12 mouse cellular contexts compared by ENCODE assay signal in the genomic region with DNA sequence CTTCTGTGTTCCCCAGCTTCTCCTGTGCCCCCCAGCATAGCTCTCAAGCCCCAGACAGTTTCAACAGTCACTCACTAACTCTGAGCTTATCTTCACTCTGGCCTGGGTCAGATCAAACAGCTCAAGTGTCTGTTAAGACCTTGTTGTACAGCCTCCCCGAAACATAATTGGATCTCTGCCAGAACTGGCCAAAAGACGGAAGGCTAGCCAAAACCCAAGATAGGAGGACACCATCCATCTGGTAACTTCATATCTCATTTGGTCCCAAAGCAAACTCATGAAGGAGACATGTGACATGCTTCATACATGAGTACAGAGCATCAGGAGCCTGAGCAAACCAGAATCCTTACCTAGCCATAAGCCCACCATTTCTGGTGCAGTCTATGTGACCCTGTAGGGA. TPM values are rescaled to one million over a fixed set of nuclear protein-coding genes. Genes with fewer than 3 reads are reported as not detected.
DNase-seq lines count a peak whose midpoint lies in the region; ATAC-seq lines count a peak whose summit lies in the region.
"Had no signal": no experiment of that assay in that cellular context is flagged by ENCODE, and none has a peak within 500 bp of the region (broad histone marks: within the 10 kb centered on the region; RNA-seq: fewer than 3 reads in every experiment).

No protein-coding gene starts in this region.

- H3K27me3 ChIP-seq in heart, embryonic 11.5 days (ENCODE audit: control insufficient read depth, insufficient read depth, low read length): peaks cover 17% of the 10 kb centered on the region; the same call in 1 of the 2 replicates

- intact Hi-C loops in heart, postnatal 36 days (cut with DNase I): loop anchor here (2.0 to 10.0 kb wide), 4 partner anchors 79 to 307 kb away; partner anchors contain the start of genes Dstyk, Elk4, Rbbp5 and Tmcc2

- H3K4me2 ChIP-seq in heart, embryonic 11.5 days: peak overlapping the region; percentile 27
- H3K4me2 ChIP-seq: embryonic facial prominence, embryonic 13.5 days; hindbrain, embryonic 13.5 days; liver, embryonic 13.5 days had no signal

- whole genome bisulfite sequencing in heart, embryonic 11.5 days (ENCODE audit: insufficient replicate concordance): 13% methylated on average over 2 of the region's 2 CpGs

- H3K36me3 ChIP-seq in heart, embryonic 11.5 days (ENCODE audit: control insufficient read depth, insufficient read depth, low read length): no peaks in the 10 kb centered on the region
- H3K36me3 ChIP-seq: embryonic facial prominence, embryonic 13.5 days; hindbrain, embryonic 13.5 days; liver, embryonic 13.5 days had no signal

- no peak for ATAC-seq in heart, embryonic 11.5 days (replicated peaks; ENCODE audit: insufficient number of reproducible peaks, low FRiP score, low TSS enrichment)
- ATAC-seq in megakaryocyte progenitor cell, adult 5-6 weeks (replicated peaks; ENCODE audit: poor library complexity): peak; percentile 20
- ATAC-seq in megakaryocyte, adult 5-6 weeks (ENCODE audit: poor library complexity, severe bottlenecking): no peak
- ATAC-seq: intestine, embryonic 16.5 days had no signal

- H3K27ac ChIP-seq in heart, embryonic 11.5 days (ENCODE audit: low read depth, low read length): peak overlapping the region; percentile 66
- H3K27ac ChIP-seq: embryonic facial prominence, embryonic 13.5 days; hindbrain, embryonic 13.5 days; liver, embryonic 13.5 days had no signal

- no peak overlapping the region for H3K4me3 ChIP-seq in heart, embryonic 11.5 days (ENCODE audit: low read depth, low read length)
- H3K4me3 ChIP-seq: embryonic facial prominence, embryonic 13.5 days; hindbrain, embryonic 13.5 days; liver, embryonic 13.5 days had no signal

- H3K9ac ChIP-seq in heart, embryonic 11.5 days (ENCODE audit: low read depth, low read length): no peak overlapping the region
- H3K9ac ChIP-seq: embryonic facial prominence, embryonic 13.5 days; hindbrain, embryonic 13.5 days; liver, embryonic 13.5 days had no signal

- DNase-seq in heart, postnatal 36 days: no peak
- DNase-seq in lung, postnatal 10 days: peak; percentile 41
- DNase-seq in lung, postnatal 14 days: no peak
- peak; percentile 31 for DNase-seq in MEL-GATA-1-ER (ENCODE audit: extremely low read depth, low read depth)

- peaks cover 32% of the 10 kb centered on the region for H3K4me1 ChIP-seq in heart, embryonic 11.5 days (ENCODE audit: control insufficient read depth, insufficient read depth, low read length)

- H3K9me3 ChIP-seq in heart, embryonic 11.5 days (replicated peaks; ENCODE audit: control insufficient read depth, low read length): no peaks in the 10 kb centered on the region
- H3K9me3 ChIP-seq: embryonic facial prominence, embryonic 13.5 days; hindbrain, embryonic 13.5 days; liver, embryonic 13.5 days had no signal

RNA-seq across cellular contexts. Expression of gene Nuak2, which starts 3.9 kb away (rescaled TPM):
- polyA plus RNA-seq in heart, embryonic 11.5 days (2014; fragmentation: Nextera tagmentation; extraction: Ambion mirVana): 2.6 and 3.6 TPM in 2 replicates
- total RNA-seq in heart, postnatal 36 days (2021): 1 to 10 TPM; 3.7 to 3.8 TPM
- total RNA-seq in megakaryocyte progenitor cell, adult 5-6 weeks (2015): 19.8 and 26.1 TPM in 2 replicates
- 14.5 and 20.2 TPM in 2 replicates for total RNA-seq in megakaryocyte progenitor cell, adult 5-6 weeks (2017)
- total RNA-seq in megakaryocyte, adult 5-6 weeks (2015): 23.9 and 24.2 TPM in 2 replicates
- 14.3 and 16.7 TPM in 2 replicates for total RNA-seq in megakaryocyte, adult 5-6 weeks (2017)

RNA-seq across cellular contexts. Expression of gene Klhdc8a, which starts 13.6 kb away (rescaled TPM):
- 0.45 and 0.56 TPM in 2 replicates for polyA plus RNA-seq in heart, embryonic 11.5 days (2014; fragmentation: Nextera tagmentation; extraction: Ambion mirVana)
- total RNA-seq in heart, postnatal 36 days (2021): 10 to 100 TPM; 14.3 to 19.1 TPM
- not detected in 2 replicates for total RNA-seq in megakaryocyte progenitor cell, adult 5-6 weeks (2015)
- total RNA-seq in megakaryocyte progenitor cell, adult 5-6 weeks (2017): not detected in 2 replicates
- total RNA-seq in megakaryocyte, adult 5-6 weeks (2015): not detected in 2 replicates
- not detected in 2 replicates for total RNA-seq in megakaryocyte, adult 5-6 weeks (2017)
- polyA plus RNA-seq: macrophage had no signal

Comparison
In these comparisons a context has a peak if more than half of its experiments do, and no peak if none do; other contexts are left out.
1. DNase-seq: peak in lung, postnatal 10 days (single experiment) and MEL-GATA-1-ER (single experiment); none in heart, postnatal 36 days (0 of 2) and lung, postnatal 14 days (single experiment).
2. RNA of gene Klhdc8a, which starts 13.6 kb away (total RNA-seq): 14.3 to 19.1 TPM in heart, postnatal 36 days; not detected in megakaryocyte progenitor cell, adult 5-6 weeks and not detected in megakaryocyte, adult 5-6 weeks; every median in the first group is over 10 times any median in the second.